Mouse (Mus musculus): ENCODE results near the gene Mctp1. TPM values are rescaled to one million over a fixed set of nuclear protein-coding genes. Genes with fewer than 3 reads are reported as not detected.
A peak's percentile ranks its signal among the peaks of the same experiment; 100 is the strongest.
"Not testable (repeated sequence)": the region's sequence is repeated elsewhere in the genome, so short reads cannot be mapped to it uniquely, and the experiment has no call there.

Mctp1 gene
- 10 to 100 TPM; 43.7 to 53.1 TPM for total RNA-seq (2021)

GRCm38 (mm10) chr13:76383972-76384663 lies at the start of gene Mctp1:
Mctp1 (plus strand) TSS chr13:76384535.
- peak; percentile 54 to 67 for DNase-seq (ENCODE audit: low spot score in 2 of 2)
- intact Hi-C loops (cut with DNase I): loop anchor here (5.0 kb wide), 1 partner anchor 82 kb away; no protein-coding TSS in a partner anchor

GRCm38 (mm10) chr13:76345941-76346340 lies 38.4 kb upstream of the Mctp1 start:
- DNase-seq (ENCODE audit: low spot score in 2 of 2); intact Hi-C loops (cut with DNase I): not testable (repeated sequence)

- no peak for DNase-seq (ENCODE audit: low spot score in 2 of 2)
- intact Hi-C loops (cut with DNase I): no loop called here
Measured at GRCm38 (mm10) chr13:76358720-76359119, 25.6 kb upstream of the Mctp1 start.

- DNase-seq (ENCODE audit: low spot score in 2 of 2): peak; percentile 61 to 70
- intact Hi-C loops (cut with DNase I): loop anchor here (5.0 kb wide), 1 partner anchor 83 kb away; no protein-coding TSS in a partner anchor
Measured at GRCm38 (mm10) chr13:76384664-76385435, 515 bp downstream of the Mctp1 start.

- intact Hi-C loops (cut with DNase I): no loop called here
- DNase-seq (ENCODE audit: low spot score in 2 of 2): no peak
Measured at GRCm38 (mm10) chr13:76388615-76389014, 4.3 kb downstream of the Mctp1 start.

DNA sequence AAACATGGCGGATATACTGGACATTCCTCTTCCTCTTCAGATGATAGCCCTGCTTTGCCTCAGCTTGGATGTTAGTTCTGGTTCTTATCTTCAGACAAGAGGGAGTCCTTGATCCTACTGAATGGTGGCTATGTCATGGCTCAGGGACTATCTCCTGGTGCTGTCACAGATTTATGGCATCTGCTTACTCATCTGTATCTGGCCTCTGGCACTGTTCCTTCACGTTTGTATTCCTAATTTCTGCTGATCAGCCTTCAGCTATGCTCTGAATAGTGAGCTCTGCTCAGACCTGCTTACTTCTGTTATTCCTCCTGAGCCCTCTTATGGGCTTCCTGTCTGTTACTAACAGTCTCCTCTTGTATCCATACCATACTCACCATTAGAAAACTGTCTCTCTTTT lies 7.6 kb downstream of the Mctp1 start:
- intact Hi-C loops (cut with DNase I): no loop called here
- no peak for DNase-seq (ENCODE audit: low spot score in 2 of 2)

- intact Hi-C loops (cut with DNase I): no loop called here
- DNase-seq (ENCODE audit: low spot score in 2 of 2): no peak
Measured at GRCm38 (mm10) chr13:76393106-76393505, 8.8 kb downstream of the Mctp1 start.

DNA sequence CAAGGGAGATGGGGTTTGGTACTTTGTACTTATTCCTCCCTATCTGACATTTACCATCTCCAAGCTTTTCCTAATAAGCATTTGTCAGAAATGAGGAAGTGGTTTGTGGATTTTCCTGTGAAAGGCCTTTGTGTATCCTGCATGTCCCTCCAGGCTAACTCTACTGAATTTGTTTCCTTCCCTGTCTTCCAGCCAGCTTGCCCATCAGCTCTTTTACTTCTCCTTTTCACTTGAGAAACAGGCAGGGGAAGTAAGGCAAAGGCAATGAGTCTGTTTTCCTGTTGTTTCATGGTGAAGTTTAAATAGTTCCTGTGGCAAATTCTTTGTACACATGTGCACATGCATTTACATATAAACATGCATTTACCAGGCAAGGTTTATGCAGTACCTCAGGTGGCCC lies 11.6 kb downstream of the Mctp1 start:
- intact Hi-C loops (cut with DNase I): no loop called here
- no peak for DNase-seq (ENCODE audit: low spot score in 2 of 2)

GRCm38 (mm10) chr13:76409296-76409695 lies 25.0 kb downstream of the Mctp1 start:
- DNase-seq (ENCODE audit: low spot score in 2 of 2): no peak
- intact Hi-C loops (cut with DNase I): no loop called here

- intact Hi-C loops (cut with DNase I): loop anchor here (5.0 kb wide), 1 partner anchor 272 kb away; no protein-coding TSS in a partner anchor
- no peak for DNase-seq (ENCODE audit: low spot score in 2 of 2)
Measured at GRCm38 (mm10) chr13:76410665-76411064, 26.3 kb downstream of the Mctp1 start.

DNA sequence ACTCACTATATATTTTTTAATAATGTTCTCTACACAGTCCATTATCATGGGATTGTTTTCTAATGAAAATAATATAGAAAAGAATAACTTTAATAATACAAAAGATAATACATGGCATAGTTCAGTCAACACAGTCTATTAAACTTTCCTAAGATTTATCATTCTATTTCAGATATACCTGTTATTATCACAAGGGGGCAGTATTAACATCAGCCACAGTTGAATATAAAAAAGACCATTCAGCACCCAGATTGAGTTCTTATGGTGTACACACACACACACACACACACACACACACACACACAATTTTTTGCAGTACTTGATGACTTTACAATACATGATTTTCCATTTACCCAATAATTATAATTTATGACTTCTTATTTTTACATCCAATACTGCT lies 31.0 kb downstream of the Mctp1 start:
- intact Hi-C loops (cut with DNase I): no loop called here
- no peak for DNase-seq (ENCODE audit: low spot score in 2 of 2)

- no peak for DNase-seq (ENCODE audit: low spot score in 2 of 2)
- intact Hi-C loops (cut with DNase I): no loop called here
Measured at GRCm38 (mm10) chr13:76420111-76420510, 35.8 kb downstream of the Mctp1 start.

- intact Hi-C loops (cut with DNase I): no loop called here
- no peak for DNase-seq (ENCODE audit: low spot score in 2 of 2)
Measured at GRCm38 (mm10) chr13:76421075-76421474, 36.7 kb downstream of the Mctp1 start.

DNA sequence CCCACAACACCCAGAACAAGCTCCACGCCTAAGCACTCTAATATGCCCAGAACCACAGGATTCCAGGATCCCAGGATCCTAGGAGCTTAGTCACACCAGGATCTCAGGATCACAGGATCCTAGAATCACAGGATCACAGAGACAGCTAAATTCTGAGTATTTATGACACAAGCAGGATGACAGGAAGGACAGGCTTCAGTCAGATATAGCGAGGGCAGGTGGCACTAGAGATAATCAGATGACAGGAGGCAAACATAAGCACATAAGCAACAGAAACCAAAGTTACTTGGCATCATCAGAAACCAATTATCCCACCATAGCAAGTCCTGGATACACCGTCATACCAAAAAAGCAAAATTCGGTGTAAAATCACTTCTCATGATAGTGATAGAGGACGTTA lies 37.8 kb downstream of the Mctp1 start:
- DNase-seq (ENCODE audit: low spot score in 2 of 2): no peak
- intact Hi-C loops (cut with DNase I): no loop called here

DNA sequence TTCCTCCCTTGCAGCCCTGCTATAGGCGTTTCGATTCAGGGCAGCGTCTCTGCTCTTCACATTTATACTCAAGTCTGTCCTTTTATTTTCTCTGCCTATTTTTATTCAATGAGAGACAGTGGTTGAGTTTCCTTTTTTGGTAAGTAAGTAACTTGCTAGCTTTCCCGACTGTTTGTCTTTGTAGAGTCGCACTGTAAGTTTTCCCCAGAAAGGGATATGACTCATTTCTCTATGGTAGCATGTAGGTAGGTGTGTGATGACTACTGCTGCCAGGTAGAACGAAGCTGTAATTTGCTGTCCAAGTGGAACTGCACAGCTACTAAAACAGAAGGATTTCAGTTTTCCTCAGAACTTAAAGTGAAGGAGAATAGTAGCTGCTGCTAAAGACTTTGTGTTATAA lies 45.1 kb downstream of the Mctp1 start:
- intact Hi-C loops (cut with DNase I): no loop called here
- DNase-seq (ENCODE audit: low spot score in 2 of 2): peak; percentile 18 to 23

DNA sequence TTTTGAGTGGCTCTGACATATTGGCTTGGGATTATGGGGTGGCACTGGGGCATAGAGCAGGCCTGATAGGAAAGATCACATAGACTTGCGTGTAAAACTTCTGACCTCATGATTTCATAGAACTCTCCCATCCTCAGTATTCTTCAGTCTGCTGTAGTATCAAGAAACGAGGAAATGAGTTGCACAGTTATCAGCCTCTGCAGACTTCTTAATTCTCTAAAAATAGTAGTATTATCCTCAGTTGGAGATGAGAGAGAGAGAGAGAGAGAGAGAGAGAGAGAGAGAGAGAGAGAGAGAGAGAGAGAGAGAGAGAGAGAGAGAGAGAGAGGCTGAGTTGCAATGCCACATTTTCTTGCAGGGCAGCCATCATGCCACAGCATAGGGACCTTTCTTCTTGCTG lies 45.6 kb downstream of the Mctp1 start:
- no peak for DNase-seq (ENCODE audit: low spot score in 2 of 2)
- intact Hi-C loops (cut with DNase I): loop anchor here (5.0 kb wide), 1 partner anchor 252 kb away; no protein-coding TSS in a partner anchor

- no peak for DNase-seq (ENCODE audit: low spot score in 2 of 2)
- intact Hi-C loops (cut with DNase I): loop anchor here (5.0 kb wide), 1 partner anchor 250 kb away; no protein-coding TSS in a partner anchor
Measured at GRCm38 (mm10) chr13:76431946-76432345, 47.6 kb downstream of the Mctp1 start.

DNA sequence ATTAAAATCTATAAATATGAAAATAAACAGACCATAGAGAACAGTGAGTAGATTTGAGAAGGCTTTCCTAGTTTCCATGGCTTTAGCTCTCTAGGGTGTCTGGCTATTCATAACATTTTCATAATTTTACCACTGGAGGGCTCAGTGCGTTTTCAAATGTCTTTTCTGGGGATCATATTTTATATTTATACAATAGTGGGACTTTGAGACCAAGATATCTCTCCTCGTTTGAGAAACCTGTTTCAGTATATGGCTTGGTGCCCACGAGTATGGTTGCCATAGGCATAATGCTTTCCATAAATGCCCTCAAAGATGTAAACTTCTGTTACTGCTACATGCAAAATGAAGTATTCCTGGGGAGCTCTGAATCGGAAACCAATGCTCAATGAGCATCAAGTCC lies 49.1 kb downstream of the Mctp1 start:
- intact Hi-C loops (cut with DNase I): loop anchor here (5.0 kb wide), 1 partner anchor 249 kb away; no protein-coding TSS in a partner anchor
- DNase-seq (ENCODE audit: low spot score in 2 of 2): no peak

DNA sequence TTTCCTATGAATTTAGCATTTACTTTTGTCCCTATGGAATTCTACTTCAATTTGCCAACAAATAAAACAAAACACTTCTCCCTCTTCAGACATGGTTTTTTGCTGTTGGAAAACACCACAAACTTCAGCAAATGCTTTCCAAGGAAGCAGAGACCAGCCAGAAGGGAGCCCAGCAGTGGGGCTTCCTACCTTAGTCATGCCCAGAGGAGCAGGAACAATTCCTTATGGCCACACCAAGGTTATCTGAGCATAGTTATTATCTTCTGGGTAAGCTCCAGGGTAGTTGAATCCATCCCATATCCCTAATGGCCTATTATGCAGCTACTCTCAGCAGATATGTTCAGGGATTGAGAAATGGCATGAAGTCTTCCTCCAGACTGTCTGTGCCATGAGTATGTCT lies 52.1 kb downstream of the Mctp1 start:
- intact Hi-C loops (cut with DNase I): no loop called here
- no peak for DNase-seq (ENCODE audit: low spot score in 2 of 2)

DNA sequence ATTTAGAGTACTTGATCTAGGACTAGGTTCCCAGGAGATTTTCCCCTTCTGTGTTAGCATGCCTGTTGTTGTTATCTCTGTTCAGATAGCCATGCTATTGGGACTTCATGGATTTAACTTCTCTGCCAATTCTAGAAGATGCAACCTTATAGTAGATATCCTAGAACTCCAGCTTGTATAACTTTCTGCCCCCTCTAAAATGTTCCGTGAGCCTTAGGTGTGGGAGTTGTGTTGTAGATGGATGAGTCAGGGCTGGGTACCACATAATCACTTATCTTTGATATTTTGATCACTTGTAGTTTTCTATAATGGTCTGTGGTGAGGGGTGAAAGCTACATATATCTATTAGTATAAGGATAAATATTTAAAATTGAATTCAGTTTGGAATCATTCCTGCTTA lies 54.4 kb downstream of the Mctp1 start:
- DNase-seq (ENCODE audit: low spot score in 2 of 2): no peak
- intact Hi-C loops (cut with DNase I): no loop called here

DNA sequence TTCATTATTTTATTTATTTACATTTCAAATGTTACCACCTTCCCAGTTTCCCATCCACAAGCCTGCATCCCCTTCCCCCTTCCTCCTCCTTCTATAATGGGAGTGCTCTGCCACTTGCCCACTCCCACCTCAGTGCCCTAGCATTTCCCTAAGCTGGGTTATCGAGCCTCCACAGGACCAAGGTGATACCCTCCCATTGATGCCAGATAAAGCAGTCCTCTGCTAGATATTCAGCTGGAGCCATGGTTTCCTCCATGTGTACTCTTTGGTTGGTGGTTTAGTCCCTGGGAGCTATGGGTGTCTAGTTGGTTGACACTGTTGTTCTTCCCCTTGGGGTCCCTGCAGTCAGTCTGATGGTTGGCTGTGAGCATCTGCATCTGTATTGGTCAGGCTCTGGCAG lies 61.7 kb downstream of the Mctp1 start:
- intact Hi-C loops (cut with DNase I): no loop called here
- no peak for DNase-seq (ENCODE audit: low spot score in 2 of 2)

All from left cerebral cortex, postnatal 36 days (tissue).